Mouse (Mus musculus) heart, postnatal 0 days (tissue): ENCODE data around the gene Zfp383.

Experiments
- CTCF ChIP-seq: IDR thresholded peaks from 2 replicates; pipeline ENCODE4 v1.5.1; 2016; ENCODE audit warnings: antibody characterized with exemption, control low read depth, low read depth
- EP300 ChIP-seq: IDR thresholded peaks from 2 replicates; pipeline ENCODE4 v1.6.1; 2016; ENCODE audit warnings: antibody characterized with exemption, low read depth

DNA sequence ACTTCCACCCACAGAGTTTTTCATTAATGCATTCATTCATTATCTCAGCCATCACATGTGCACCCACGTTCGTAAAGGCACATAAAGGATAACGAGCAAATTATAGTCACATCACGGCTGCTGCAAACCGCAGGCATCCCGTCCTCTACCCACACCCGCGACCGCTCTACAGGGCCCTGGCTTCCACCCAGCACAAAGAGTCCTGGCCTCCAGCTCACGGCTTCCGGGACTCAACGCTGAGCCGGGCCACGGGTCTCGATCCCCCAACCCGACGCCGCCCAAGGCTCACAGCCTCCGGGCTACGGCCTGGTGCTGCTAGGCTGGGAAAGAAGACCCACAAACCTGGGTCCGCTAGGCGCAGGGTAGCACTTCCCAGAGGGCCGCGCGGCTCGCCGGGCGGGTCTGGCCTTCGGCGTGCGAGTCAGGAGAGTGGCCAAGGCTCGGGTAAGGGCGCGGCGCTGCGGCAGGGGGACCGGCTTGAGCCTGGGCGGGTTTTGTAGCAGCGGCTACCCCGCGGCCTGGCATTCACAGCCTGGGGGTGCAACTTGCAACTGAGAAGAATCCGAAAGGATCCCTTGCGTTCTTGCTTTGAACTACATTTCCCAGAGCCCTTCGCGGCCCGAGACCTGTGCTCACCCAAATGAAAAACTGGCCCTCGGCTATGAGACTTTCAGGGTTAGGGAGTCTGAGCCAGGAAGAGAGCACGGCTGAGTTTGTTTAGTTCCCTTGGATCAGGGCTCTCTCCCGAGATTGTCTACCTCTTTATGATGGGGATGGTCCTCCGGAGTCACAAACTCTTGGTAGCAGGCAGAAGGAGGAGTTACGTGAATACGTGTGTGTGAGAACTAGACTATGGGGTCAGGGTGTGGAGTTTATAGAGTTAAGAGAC is 45.7 kb downstream of the Zfp383 start, which contains the start of gene Zfp74:
- no peak for TF ChIP-seq CTCF
- TF ChIP-seq EP300: 0 out of 2 replicates have a peak, but pooled peaks have one; percentile 24
